Mouse (Mus musculus) embryonic facial prominence, embryonic 14.5 days (tissue): Measurements from ENCODE around the gene Enpep. TPM values are rescaled to one million over a fixed set of nuclear protein-coding genes. Genes with fewer than 3 reads are reported as not detected.
A peak's percentile ranks its signal among the peaks of the same experiment; 100 is the strongest.

Experiments used
- ATAC-seq: fragments of 200-750 bp; cut with Nextera tagmentation; 2 replicates; pipeline ENCODE4 v1.8.0; 2017; ENCODE audit warnings: low read depth, moderate number of reproducible peaks, moderate TSS enrichment
- DNase-seq: peaks from one replicate; pipeline ENCODE4 v3.0.0-alpha.2; 2015; ENCODE audit warnings: low spot score
- H3K27ac ChIP-seq: fragments of 300-500 bp; sonication (generic); replicated peaks from 2 replicates; pipeline ENCODE4 v1.5.1; 2014; ENCODE audit warnings: low read depth, mild to moderate bottlenecking, low read length, moderate library complexity
- H3K27me3 ChIP-seq: fragments of 300-500 bp; sonication (generic); replicated peaks from 2 replicates; pipeline ENCODE4 v1.6.1; 2014; ENCODE audit warnings: low read length; ENCODE audit not compliant: control insufficient read depth, insufficient read depth
- H3K36me3 ChIP-seq: fragments of 300-500 bp; sonication (generic); 2 replicates; pipeline ENCODE4 v1.6.1; 2014; ENCODE audit warnings: low read length, mixed read lengths; ENCODE audit not compliant: control insufficient read depth, insufficient read depth
- H3K4me1 ChIP-seq: fragments of 300-500 bp; sonication (generic); 2 replicates; pipeline ENCODE4 v1.6.1; 2014; ENCODE audit warnings: antibody characterized with exemption, low read length; ENCODE audit not compliant: control insufficient read depth, insufficient read depth
- H3K4me2 ChIP-seq: fragments of 300-500 bp; sonication (generic); 2 replicates; pipeline ENCODE4 v1.6.1; 2014; ENCODE audit warnings: low read depth, mild to moderate bottlenecking, low read length, moderate library complexity, mixed read lengths
- H3K4me3 ChIP-seq: fragments of 300-500 bp; sonication (generic); 2 replicates; pipeline ENCODE4 v1.5.1; 2014; ENCODE audit warnings: low read depth, mild to moderate bottlenecking, low read length
- H3K9ac ChIP-seq: fragments of 300-500 bp; sonication (generic); 2 replicates; pipeline ENCODE4 v1.6.1; 2014; ENCODE audit warnings: low read depth, mild to moderate bottlenecking, low read length, moderate library complexity, mixed read lengths
- H3K9me3 ChIP-seq: fragments of 300-500 bp; sonication (generic); 2 replicates; pipeline ENCODE4 v1.6.1; 2016; ENCODE audit warnings: low read length; ENCODE audit not compliant: control insufficient read depth
- WGBS: fragments of 180-500 bp; shearing (Covaris S2); extraction: QIAGEN DNeasy Blood & Tissue Kit; methylation state at CpG from one replicate; pipeline ENCODE4 v1.1.7; 2014; 5-methylcytosine and 5-hydroxymethylcytosine counted together
- polyA plus RNA-seq: library from polyadenylated mRNA; unstranded; fragments of >200 nt; fragmentation: Nextera tagmentation; extraction: Ambion mirVana; gene quantifications from 2 replicates; pipeline ENCODE4 v1.2.1, GENCODE M21; 2014

Gene Enpep
- polyA plus RNA-seq, 1 experiment from 2014 or later = 10.5 TPM

DNA sequence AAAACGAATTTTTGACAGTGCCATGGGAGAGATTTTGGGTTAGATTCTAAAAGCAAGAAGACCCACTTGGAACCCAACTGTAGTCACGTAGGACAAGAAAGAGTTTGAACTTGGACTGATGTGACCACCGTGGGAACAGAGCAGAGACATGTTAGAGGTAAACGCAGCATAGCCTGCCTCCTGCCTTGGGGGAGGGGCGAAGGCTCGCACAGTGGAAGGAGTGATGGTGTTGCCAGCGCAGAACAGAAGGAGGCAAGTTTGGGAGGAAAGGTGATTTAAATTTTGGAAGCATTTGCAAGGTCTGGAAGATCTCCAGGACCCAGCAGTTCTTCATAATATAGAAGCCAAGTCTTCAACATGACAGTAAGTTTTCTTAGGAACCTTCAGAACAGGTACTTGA is 46.1 kb downstream of the Enpep start:
- no peaks in the 10 kb centered on the region for H3K4me1 ChIP-seq
- H3K9ac ChIP-seq = no peak overlapping the region
- ATAC-seq = no peak
- WGBS = 70% methylated on average over 7 of the region's 7 CpGs
- no peak for DNase-seq
- no peak overlapping the region for H3K4me2 ChIP-seq
- no peaks in the 10 kb centered on the region for H3K9me3 ChIP-seq
- H3K27me3 ChIP-seq = no peaks in the 10 kb centered on the region
- no peak overlapping the region for H3K27ac ChIP-seq
- no peak overlapping the region for H3K4me3 ChIP-seq
- H3K36me3 ChIP-seq = no peaks in the 10 kb centered on the region

DNA sequence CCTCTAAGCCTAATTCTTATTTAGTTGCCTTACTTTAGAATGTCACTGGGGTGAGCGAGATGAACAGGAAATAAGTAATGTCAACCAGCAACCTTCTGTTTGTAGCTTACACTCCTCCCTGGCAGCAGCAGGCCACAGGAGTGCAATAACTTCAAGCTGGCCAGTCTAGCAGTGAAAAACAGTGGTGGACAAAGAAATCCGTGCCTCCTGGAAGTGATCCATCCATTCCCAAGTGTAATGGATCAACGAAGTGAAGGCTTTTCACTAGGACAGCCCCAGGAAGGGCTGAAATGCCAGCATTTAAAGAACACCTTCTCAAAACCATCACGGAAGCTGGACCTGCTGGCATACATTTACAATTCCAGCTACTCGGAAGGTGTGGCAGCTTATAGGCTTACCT is 48.2 kb downstream of the Enpep start:
- Histone ChIP-seq H3K27ac (no peak overlapping the region), H3K27me3 (no peaks in the 10 kb centered on the region), H3K4me3 (no peak overlapping the region), H3K9ac (no peak overlapping the region), H3K4me2 (no peak overlapping the region), H3K36me3 (no peaks in the 10 kb centered on the region), H3K9me3 (no peaks in the 10 kb centered on the region), H3K4me1 (no peaks in the 10 kb centered on the region)
- DNase-seq (no peak), ATAC-seq (no peak)
- WGBS = 62% methylated on average over 5 of the region's 5 CpGs

DNA sequence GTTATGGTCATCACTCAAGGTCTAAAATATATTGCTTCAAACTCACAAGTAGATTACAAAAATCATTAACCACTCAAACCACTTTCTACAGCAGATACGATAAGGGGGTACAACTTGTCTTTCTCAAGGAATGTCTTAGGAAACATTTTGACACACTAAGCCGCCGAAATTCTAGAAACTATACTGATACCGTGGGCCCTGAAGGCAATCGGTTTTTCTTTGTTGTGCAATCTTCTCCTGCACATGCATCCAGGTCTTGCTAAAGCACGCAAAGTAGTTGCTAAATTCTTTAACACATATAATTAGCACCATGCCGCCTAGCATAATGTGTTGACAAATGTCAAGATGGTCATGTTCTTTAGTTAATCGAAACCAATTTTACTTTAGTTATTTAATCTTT is 53.1 kb downstream of the Enpep start:
- 82% methylated on average over 8 of the region's 8 CpGs for WGBS
- ATAC-seq = no peak
- H3K9ac ChIP-seq = no peak overlapping the region
- no peaks in the 10 kb centered on the region for H3K9me3 ChIP-seq
- no peak overlapping the region for H3K4me3 ChIP-seq
- H3K27me3 ChIP-seq = no peaks in the 10 kb centered on the region
- no peak overlapping the region for H3K27ac ChIP-seq
- no peaks in the 10 kb centered on the region for H3K4me1 ChIP-seq
- H3K36me3 ChIP-seq = no peaks in the 10 kb centered on the region
- no peak overlapping the region for H3K4me2 ChIP-seq
- DNase-seq = no peak

DNA sequence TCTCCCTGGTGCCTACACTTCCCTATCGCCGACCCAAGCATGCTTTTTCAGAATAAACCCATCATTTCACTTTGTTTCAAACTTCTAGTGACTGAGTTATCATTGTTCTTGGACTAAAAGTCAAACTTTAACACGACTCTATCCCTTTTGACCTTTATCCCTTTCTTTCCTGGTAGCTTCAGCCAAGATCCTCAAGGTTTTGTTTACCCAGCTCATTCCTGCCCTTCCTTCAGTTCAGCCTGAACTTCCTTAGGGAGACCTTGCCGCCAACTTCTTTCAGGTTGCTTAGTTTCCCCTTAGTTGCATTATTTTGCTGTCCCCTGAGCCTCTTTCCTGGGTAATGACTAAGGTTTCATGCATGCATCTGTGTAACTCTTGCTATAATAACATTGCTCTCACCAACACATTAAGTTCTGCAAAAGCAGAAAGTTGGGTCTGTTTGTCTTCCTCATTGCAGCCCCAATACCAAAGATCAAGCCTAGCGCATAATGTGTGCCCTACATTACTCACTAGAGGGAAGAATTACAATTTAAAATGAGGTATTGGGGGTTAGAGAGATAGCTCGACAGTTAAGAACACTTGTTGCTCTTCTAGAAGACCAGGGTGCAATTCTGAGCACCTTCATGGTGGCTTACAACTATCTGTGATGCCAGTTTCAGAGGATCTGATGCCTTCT is 59.2 kb downstream of the Enpep start:
- Histone ChIP-seq H3K27ac (no peak overlapping the region), H3K4me3 (no peak overlapping the region), H3K9me3 (no peaks in the 10 kb centered on the region), H3K9ac (no peak overlapping the region), H3K36me3 (no peaks in the 10 kb centered on the region), H3K4me2 (no peak overlapping the region), H3K27me3 (no peaks in the 10 kb centered on the region), H3K4me1 (no peaks in the 10 kb centered on the region)
- no peak for ATAC-seq
- no peak for DNase-seq
- 76% methylated on average over 6 of the region's 6 CpGs for WGBS

DNA sequence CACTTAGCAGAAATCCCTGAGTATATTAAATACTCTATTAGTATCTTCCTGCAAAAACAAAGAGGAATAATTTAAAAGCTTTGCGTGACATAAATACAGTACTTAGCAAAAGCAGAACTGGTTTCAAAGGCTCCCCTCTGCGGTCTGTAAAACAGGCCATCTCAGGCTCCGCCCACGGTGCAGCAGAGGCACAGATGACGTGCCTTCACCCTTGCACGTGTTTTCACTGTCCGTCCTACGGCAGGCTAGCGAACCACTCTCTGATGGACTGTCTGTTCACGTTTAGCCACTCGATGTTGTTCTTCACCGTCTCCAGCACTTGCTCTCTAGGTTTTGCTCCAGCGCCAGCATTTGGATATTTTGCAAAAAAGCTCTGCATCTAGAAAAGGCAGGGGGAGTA is 62.5 kb downstream of the Enpep start:
- no peak for ATAC-seq
- Histone ChIP-seq H3K9me3 (no peaks in the 10 kb centered on the region), H3K4me3 (no peak overlapping the region), H3K9ac (no peak overlapping the region), H3K27me3 (no peaks in the 10 kb centered on the region), H3K4me1 (no peaks in the 10 kb centered on the region), H3K36me3 (no peaks in the 10 kb centered on the region), H3K4me2 (peak overlapping the region; percentile 10), H3K27ac (no peak overlapping the region)
- peak; percentile 50 for DNase-seq
- WGBS = 48% methylated on average over 13 of the region's 13 CpGs

DNA sequence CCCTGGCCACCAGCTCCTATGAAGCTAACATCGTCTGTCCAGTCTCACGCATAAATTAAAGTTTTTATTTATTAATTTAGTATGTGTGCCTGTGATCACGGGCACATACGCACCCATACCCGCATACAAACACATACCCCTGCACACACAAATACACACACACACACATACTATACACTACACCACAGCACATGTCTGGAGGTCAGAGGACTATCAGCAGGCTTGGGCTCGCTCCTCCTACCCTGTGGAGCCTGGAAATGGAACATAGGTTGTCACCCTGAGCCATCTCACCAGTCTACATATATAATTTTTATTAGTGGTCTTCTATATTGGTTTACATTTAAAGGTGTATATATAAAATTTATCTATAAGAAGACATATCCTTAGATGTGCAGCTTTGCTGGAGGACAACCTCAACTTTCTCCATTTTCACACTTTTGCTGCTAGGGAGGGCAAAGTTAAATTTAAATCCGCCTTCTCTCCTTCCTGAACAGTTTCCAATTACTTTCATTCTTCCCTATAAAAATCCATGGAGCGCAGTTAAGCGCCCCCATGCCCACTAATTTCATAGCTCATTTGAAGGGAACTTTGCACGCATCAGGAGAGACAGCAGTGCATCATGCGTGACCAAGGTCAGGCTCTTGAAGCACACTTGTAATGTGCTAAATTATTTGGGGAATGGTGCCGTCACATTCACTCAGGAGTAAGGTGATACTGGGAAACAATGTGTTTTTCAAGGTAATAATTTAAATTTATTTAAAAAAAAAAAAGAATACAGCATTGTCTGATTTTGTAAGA is 63.4 kb downstream of the Enpep start:
- no peak overlapping the region for H3K27ac ChIP-seq
- ATAC-seq (no peak), DNase-seq (no peak)
- no peaks in the 10 kb centered on the region for H3K27me3 ChIP-seq
- no peaks in the 10 kb centered on the region for H3K4me1 ChIP-seq
- H3K36me3 ChIP-seq = no peaks in the 10 kb centered on the region
- H3K4me2 ChIP-seq = no peak overlapping the region
- H3K4me3 ChIP-seq = no peak overlapping the region
- H3K9me3 ChIP-seq = no peaks in the 10 kb centered on the region
- 83% methylated on average over 12 of the region's 12 CpGs for WGBS
- no peak overlapping the region for H3K9ac ChIP-seq

DNA sequence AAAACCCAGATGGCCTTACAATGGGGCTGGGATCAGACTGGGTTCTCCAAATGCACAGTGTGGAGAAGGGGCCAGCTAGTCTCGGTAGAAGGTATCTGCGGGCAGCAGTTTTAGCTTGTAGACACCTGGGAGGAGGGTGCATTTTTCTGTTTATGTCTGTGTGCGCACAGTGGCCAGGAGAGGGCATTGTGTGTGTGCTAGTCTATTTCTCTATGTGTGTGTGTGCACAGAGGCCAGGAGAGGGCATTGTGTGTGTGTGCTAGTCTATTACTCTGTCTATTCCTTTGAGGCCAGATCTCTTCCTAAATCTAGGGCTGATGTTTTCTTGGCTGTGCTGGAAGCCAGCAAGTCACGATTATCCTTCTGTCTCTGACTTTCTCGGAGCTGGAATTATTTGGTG is 74.0 kb downstream of the Enpep start:
- no peak for DNase-seq
- H3K4me2 ChIP-seq = no peak overlapping the region
- ATAC-seq = no peak
- H3K9me3 ChIP-seq = no peaks in the 10 kb centered on the region
- H3K27me3 ChIP-seq = no peaks in the 10 kb centered on the region
- WGBS = 68% methylated on average over 5 of the region's 5 CpGs
- H3K27ac ChIP-seq = no peak overlapping the region
- no peak overlapping the region for H3K4me3 ChIP-seq
- no peak overlapping the region for H3K9ac ChIP-seq
- H3K4me1 ChIP-seq = no peaks in the 10 kb centered on the region
- H3K36me3 ChIP-seq = no peaks in the 10 kb centered on the region

DNA sequence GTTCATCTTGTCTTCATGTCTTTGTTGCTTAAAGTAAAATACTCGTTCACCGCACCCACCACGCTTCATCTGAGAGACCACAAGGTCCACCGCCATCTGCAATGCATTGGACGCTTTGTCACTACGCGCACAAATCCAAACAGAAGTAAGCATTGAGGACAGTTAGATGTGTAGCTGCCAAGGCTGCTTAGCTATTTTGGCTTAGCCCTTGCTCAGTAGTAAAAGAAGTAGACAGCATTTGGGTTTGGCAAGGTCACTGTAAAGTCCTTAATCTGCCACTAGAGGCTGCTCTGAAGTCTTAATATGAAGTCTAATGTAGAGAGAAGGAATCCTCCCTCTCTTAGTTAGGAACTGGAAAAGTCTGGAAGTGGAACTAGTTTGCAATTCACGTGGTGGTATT is 75.8 kb downstream of the Enpep start:
- Histone ChIP-seq H3K27me3 (no peaks in the 10 kb centered on the region), H3K9ac (no peak overlapping the region), H3K36me3 (no peaks in the 10 kb centered on the region), H3K27ac (no peak overlapping the region), H3K9me3 (no peaks in the 10 kb centered on the region), H3K4me1 (no peaks in the 10 kb centered on the region), H3K4me3 (peak overlapping the region; percentile 5; the same call in 1 of the 2 replicates), H3K4me2 (peak overlapping the region; percentile 36)
- no peak for ATAC-seq
- WGBS = 63% methylated on average over 8 of the region's 8 CpGs
- DNase-seq = peak; percentile 64

DNA sequence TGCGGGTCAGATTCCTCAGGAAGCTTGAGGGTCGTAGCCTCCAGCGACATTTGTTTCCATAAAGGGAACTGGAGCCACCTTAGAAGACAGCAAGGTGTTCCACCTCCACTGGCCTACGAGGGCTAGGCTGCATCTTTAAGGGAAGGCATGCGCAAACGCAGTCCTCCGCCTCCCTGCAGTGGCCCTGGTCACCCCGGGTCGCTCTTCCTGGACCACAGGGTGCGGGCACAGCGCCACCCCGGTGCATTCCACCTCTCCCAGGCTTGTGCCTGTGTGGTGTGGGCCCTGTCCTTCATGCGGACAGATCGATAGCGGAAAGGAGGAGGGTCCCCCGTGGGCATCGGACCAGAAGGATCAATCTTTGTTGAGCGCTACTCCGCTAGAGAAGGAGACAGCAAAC is 76.2 kb downstream of the Enpep start:
- Histone ChIP-seq H3K9me3 (no peaks in the 10 kb centered on the region), H3K4me2 (peak overlapping the region; percentile 36), H3K4me1 (no peaks in the 10 kb centered on the region), H3K36me3 (no peaks in the 10 kb centered on the region), H3K27me3 (no peaks in the 10 kb centered on the region), H3K27ac (no peak overlapping the region), H3K9ac (no peak overlapping the region), H3K4me3 (peak overlapping the region; percentile 5; the same call in 1 of the 2 replicates)
- ATAC-seq (no peak), DNase-seq (no peak)
- 52% methylated on average over 19 of the region's 19 CpGs for WGBS
